Comparison of ENCODE assay signal across 8 mouse cellular contexts in genomic region chr9:40637705-40638393, GRCm38 (mm10). TPM values are rescaled to one million over a fixed set of nuclear protein-coding genes. Genes with fewer than 3 reads are reported as not detected.
DNase-seq lines count a peak whose midpoint lies in the region; ATAC-seq and TF ChIP-seq lines count a peak whose summit lies in the region.

No protein-coding gene starts in this region.

- H3K27ac ChIP-seq in CH12.LX (ENCODE audit: insufficient read depth, low read depth), result no peak overlapping the region
- peak overlapping the region; percentile 80 for H3K27ac ChIP-seq in forebrain, postnatal 0 days (ENCODE audit: low read depth, low read length)
- no peak overlapping the region for H3K27ac ChIP-seq in liver, embryonic 16.5 days (ENCODE audit: low read length)

- dilution Hi-C loops in CH12.LX (cut with MboI; ENCODE audit: extremely low pct_ligation_motif_present, extremely low pct_unique_long_range_greater_than_20kb, low sequenced_read_pairs), result no loop called here

- TF ChIP-seq POLR2A in CH12.LX (IDR thresholded peaks at IDR 0.05; ENCODE audit: low read depth, low read length), result no peak

- no peak overlapping the region for H3K9ac ChIP-seq in CH12.LX (ENCODE audit: insufficient read depth, low read depth)
- peak overlapping the region; percentile 60; the same call in 1 of the 2 replicates for H3K9ac ChIP-seq in forebrain, postnatal 0 days
- no peak overlapping the region; the same call in 1 of the 2 replicates for H3K9ac ChIP-seq in liver, embryonic 16.5 days (ENCODE audit: low read depth, low read length)

- WGBS in forebrain, postnatal 0 days, result 25% methylated on average over 8 of the region's 8 CpGs
- WGBS in liver, embryonic 16.5 days (ENCODE audit: insufficient replicate concordance), result 29% methylated on average over 8 of the region's 8 CpGs

- H3K36me3 ChIP-seq in CH12.LX (replicated peaks in 1 of 2; ENCODE audit: control insufficient read depth in 1 of 2, insufficient read depth in 1 of 2, low read length in 1 of 2), result no peaks in the 10 kb centered on the region
- H3K36me3 ChIP-seq in forebrain, postnatal 0 days (ENCODE audit: insufficient read depth), result no peaks in the 10 kb centered on the region
- H3K36me3 ChIP-seq in liver, embryonic 16.5 days (ENCODE audit: control insufficient read depth, insufficient read depth), result no peaks in the 10 kb centered on the region

- TF ChIP-seq RAD21 in CH12.LX (IDR thresholded peaks at IDR 0.05; ENCODE audit: low read depth, low read length), result no peak

- peak overlapping the region; percentile 94 for H3K4me2 ChIP-seq in CH12.LX (ENCODE audit: insufficient read depth, low read depth, poor library complexity, severe bottlenecking)
- H3K4me2 ChIP-seq in forebrain, postnatal 0 days (ENCODE audit: low read depth), result peak overlapping the region; percentile 63
- H3K4me2 ChIP-seq in liver, embryonic 16.5 days (ENCODE audit: low read depth, low read length), result peak overlapping the region; percentile 67

- peak; percentile 7; the same call in 1 of the 2 replicates for ATAC-seq in forebrain, postnatal 0 days
- no peak for ATAC-seq in liver, embryonic 16.5 days (ENCODE audit: low read depth)

- in situ Hi-C loops in CH12.LX (cut with MboI; ENCODE audit: low pct_ligation_motif_present, low pct_unique_long_range_greater_than_20kb, low sequenced_read_pairs), result no loop called here

- H3K4me3 ChIP-seq in CH12.LX (replicated peaks in 1 of 3; ENCODE audit: low read depth in 2 of 3, low read length in 2 of 3, poor library complexity in 1 of 3), result peak overlapping the region in 1 of 3 experiments; percentile 58
- peak overlapping the region; percentile 34 for H3K4me3 ChIP-seq in forebrain, postnatal 0 days (ENCODE audit: low read depth, low read length)
- peak overlapping the region; percentile 60 for H3K4me3 ChIP-seq in liver, embryonic 16.5 days (ENCODE audit: low read depth, low read length)

- no peaks in the 10 kb centered on the region for H3K9me3 ChIP-seq in CH12.LX (replicated peaks; ENCODE audit: low read length)
- no peaks in the 10 kb centered on the region for H3K9me3 ChIP-seq in forebrain, postnatal 0 days (ENCODE audit: low read length)
- no peaks in the 10 kb centered on the region for H3K9me3 ChIP-seq in liver, embryonic 16.5 days (replicated peaks; ENCODE audit: control insufficient read depth, low read length)

- no peak for TF ChIP-seq CTCF in CH12.LX (conservative IDR thresholded peaks at IDR 0.05 in 1 of 2, IDR thresholded peaks at IDR 0.05 in 1 of 2; ENCODE audit: low read depth in 2 of 2, low read length in 2 of 2)
- TF ChIP-seq CTCF in forebrain, postnatal 0 days (IDR thresholded peaks at IDR 0.05; ENCODE audit: low read depth), result no peak

- TF ChIP-seq EP300 in CH12.LX (IDR thresholded peaks at IDR 0.05; ENCODE audit: low read length), result no peak

- H3K79me2 ChIP-seq in CH12.LX (replicated peaks; ENCODE audit: control insufficient read depth, extremely low read depth, insufficient read depth, poor library complexity, severe bottlenecking), result no peaks in the 10 kb centered on the region

- peak; percentile 89 for DNase-seq in heart, adult 11 months
- no peak for DNase-seq in heart, adult 8-10 months (ENCODE audit: low spot score)
- no peak for DNase-seq in CH12.LX (ENCODE audit: extremely low read depth)
- DNase-seq in forebrain, postnatal 0 days, result no peak
- DNase-seq in adrenal gland, postnatal 36 days, result no peak
- DNase-seq in kidney, adult 9 months, result no peak
- DNase-seq in urinary bladder, postnatal 25 days (ENCODE audit: low spot score), result no peak

- H3K27me3 ChIP-seq in CH12.LX (replicated peaks), result peaks cover 3% of the 10 kb centered on the region
- H3K27me3 ChIP-seq in forebrain, postnatal 0 days (ENCODE audit: insufficient read depth, low read length), result no peaks in the 10 kb centered on the region
- no peaks in the 10 kb centered on the region for H3K27me3 ChIP-seq in liver, embryonic 16.5 days (ENCODE audit: control insufficient read depth, insufficient read depth, low read depth, low read length)

- H3K4me1 ChIP-seq in CH12.LX (ENCODE audit: control insufficient read depth in 1 of 2, insufficient read depth in 2 of 2), result peaks cover 0 to 24% of the 10 kb centered on the region in 2 experiments; a peak in 3 of 4 replicates
- H3K4me1 ChIP-seq in forebrain, postnatal 0 days (ENCODE audit: insufficient read depth), result peaks cover 10% of the 10 kb centered on the region
- H3K4me1 ChIP-seq in liver, embryonic 16.5 days (ENCODE audit: control insufficient read depth, low read depth, low read length), result peaks cover 3% of the 10 kb centered on the region

TF ChIP-seq in CH12.LX, 34 proteins besides CTCF, POLR2A, EP300 and RAD21:
- TF ChIP-seq USF1 (IDR thresholded peaks at IDR 0.05; ENCODE audit: low read depth, low read length) (peak; percentile 80; the same call in 1 of the 2 replicates), SMC3 (IDR thresholded peaks at IDR 0.05; ENCODE audit: low read depth, low read length) (no peak)

RNA-seq across cellular contexts. Expression of gene Gm21915, which starts 32.6 kb away (rescaled TPM):
- not detected for total RNA-seq in heart, adult 8-10 months (2022)
- total RNA-seq in CH12.LX (2012; rRNA removed), result not detected in 2 replicates
- total RNA-seq in CH12.LX (2014; rRNA removed), result not detected in 2 replicates
- polyA plus RNA-seq in CH12.LX (2012; ENCODE audit: insufficient read length, low read depth), result not detected in 2 replicates
- total RNA-seq in forebrain, postnatal 0 days (2014; rRNA removed), result not detected in 2 replicates
- polyA plus RNA-seq in forebrain, postnatal 0 days (2015; fragmentation: Nextera tagmentation; extraction: Ambion mirVana), result not detected in 2 replicates
- not detected in 2 replicates for polyA plus RNA-seq in liver, embryonic 16.5 days (2015; fragmentation: Nextera tagmentation; extraction: Ambion mirVana)
- total RNA-seq in adrenal gland, postnatal 36 days (2021), result not detected

RNA-seq across cellular contexts. Expression of gene Clmp, which starts 47.9 kb away (rescaled TPM):
- 1 to 10 TPM; 3.3 to 4.4 (median 4.0) TPM for total RNA-seq in heart, adult 8-10 months (2022)
- not detected in 2 replicates for total RNA-seq in CH12.LX (2012; rRNA removed)
- not detected in 2 replicates for total RNA-seq in CH12.LX (2014; rRNA removed)
- polyA plus RNA-seq in CH12.LX (2012; ENCODE audit: insufficient read length, low read depth), result not detected in 2 replicates
- total RNA-seq in forebrain, postnatal 0 days (2014; rRNA removed), result 68.5 and 75.4 TPM in 2 replicates
- polyA plus RNA-seq in forebrain, postnatal 0 days (2015; fragmentation: Nextera tagmentation; extraction: Ambion mirVana), result 49.4 and 53.5 TPM in 2 replicates
- polyA plus RNA-seq in liver, embryonic 16.5 days (2015; fragmentation: Nextera tagmentation; extraction: Ambion mirVana), result 0.61 and 1.2 TPM in 2 replicates
- total RNA-seq in adrenal gland, postnatal 36 days (2021), result 1 to 10 TPM; 5.2 to 6.9 TPM
